Mouse (Mus musculus) liver, embryonic 15.5 days (tissue): ENCODE data around the gene Dusp16. TPM values are rescaled to one million over a fixed set of nuclear protein-coding genes. Genes with fewer than 3 reads are reported as not detected.
A peak's percentile ranks its signal among the peaks of the same experiment; 100 is the strongest.

ENCODE experiments used
- ATAC-seq: fragments of 200-750 bp; cut with Nextera tagmentation; 2 replicates; pipeline ENCODE4 v1.8.0; 2017; ENCODE audit warnings: moderate number of reproducible peaks, mild to moderate bottlenecking, moderate library complexity; ENCODE audit not compliant: insufficient read depth
- H3K27ac ChIP-seq: fragments of 300-500 bp; sonication (generic); replicated peaks from 2 replicates; pipeline ENCODE4 v1.5.1; 2015; ENCODE audit warnings: mild to moderate bottlenecking, inconsistent platforms
- H3K27me3 ChIP-seq: fragments of 300-500 bp; sonication (generic); 2 replicates; pipeline ENCODE4 v1.6.1; 2015; ENCODE audit warnings: mild to moderate bottlenecking, inconsistent platforms
- H3K36me3 ChIP-seq: fragments of 300-500 bp; sonication (generic); replicated peaks from 2 replicates; pipeline ENCODE4 v1.6.1; 2015; ENCODE audit warnings: moderate library complexity, mild to moderate bottlenecking, inconsistent platforms
- H3K4me1 ChIP-seq: fragments of 300-500 bp; sonication (generic); replicated peaks from 2 replicates; pipeline ENCODE4 v1.6.1; 2015; ENCODE audit warnings: inconsistent platforms
- H3K4me2 ChIP-seq: fragments of 300-500 bp; sonication (generic); 2 replicates; pipeline ENCODE4 v1.6.1; 2015; ENCODE audit warnings: moderate library complexity, mild to moderate bottlenecking, inconsistent platforms
- H3K4me3 ChIP-seq: fragments of 300-500 bp; sonication (generic); replicated peaks from 2 replicates; pipeline ENCODE4 v1.5.1; 2015; ENCODE audit warnings: mild to moderate bottlenecking, inconsistent platforms
- H3K9ac ChIP-seq: fragments of 300-500 bp; sonication (generic); 2 replicates; pipeline ENCODE4 v1.6.1; 2015; ENCODE audit warnings: moderate library complexity, mild to moderate bottlenecking, inconsistent platforms
- H3K9me3 ChIP-seq: fragments of 300-500 bp; sonication (generic); replicated peaks from 2 replicates; pipeline ENCODE4 v1.6.1; 2016; ENCODE audit warnings: inconsistent platforms
- WGBS: fragments of 180-500 bp; shearing (Covaris S2); methylation state at CpG from one replicate; pipeline ENCODE4 v1.1.7; 2015; ENCODE audit warnings: mixed read lengths; ENCODE audit not compliant: insufficient replicate concordance; 5-methylcytosine and 5-hydroxymethylcytosine counted together
- polyA plus RNA-seq: library from polyadenylated mRNA; unstranded; fragments of >200 nt; fragmentation: Nextera tagmentation; extraction: Ambion mirVana; gene quantifications from 2 replicates; pipeline ENCODE4 v1.2.1, GENCODE M21; 2015

Gene Dusp16
- polyA plus RNA-seq, 1 experiment from 2014 or later: 5.1 TPM

GRCm38 (mm10) chr6:134743568-134743967 is 48.9 kb downstream of the Dusp16 start:
- Histone ChIP-seq H3K27me3 (no peaks in the 10 kb centered on the region), H3K4me1 (no peaks in the 10 kb centered on the region), H3K36me3 (peaks cover 7% of the 10 kb centered on the region), H3K4me3 (no peak overlapping the region), H3K9ac (no peak overlapping the region), H3K4me2 (no peak overlapping the region), H3K9me3 (no peaks in the 10 kb centered on the region), H3K27ac (no peak overlapping the region)
- no peak for ATAC-seq

DNA sequence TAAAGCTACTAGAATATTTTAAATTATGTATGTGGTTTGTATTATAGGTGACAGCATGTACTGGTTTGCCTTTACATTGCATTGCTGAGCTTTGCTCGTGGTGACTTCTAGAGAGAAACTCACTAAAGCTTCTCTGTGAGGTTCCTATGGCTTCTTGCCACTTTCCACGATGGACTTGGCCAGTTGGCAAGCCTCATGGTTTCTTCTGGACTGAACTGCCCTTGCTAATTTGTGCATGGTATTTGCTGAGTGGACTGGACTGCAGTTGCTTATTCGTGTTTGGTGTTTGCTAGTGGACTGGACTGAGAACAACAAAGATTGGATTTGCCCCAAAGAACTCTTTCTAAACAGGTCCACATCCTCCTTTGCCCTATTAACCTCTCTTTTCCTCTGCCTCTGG is 55.6 kb downstream of the Dusp16 start:
- 76% methylated on average over 3 of the region's 3 CpGs for WGBS
- H3K4me2 ChIP-seq: no peak overlapping the region
- H3K27ac ChIP-seq: no peak overlapping the region
- H3K4me1 ChIP-seq: peaks cover 9% of the 10 kb centered on the region; the same call in 1 of the 2 replicates
- ATAC-seq: no peak
- H3K9me3 ChIP-seq: no peaks in the 10 kb centered on the region
- no peak overlapping the region for H3K4me3 ChIP-seq
- H3K27me3 ChIP-seq: no peaks in the 10 kb centered on the region
- H3K36me3 ChIP-seq: peaks cover 20% of the 10 kb centered on the region
- H3K9ac ChIP-seq: no peak overlapping the region

GRCm38 (mm10) chr6:134733800-134734221 is 58.6 kb downstream of the Dusp16 start:
- H3K27ac ChIP-seq: no peak overlapping the region
- H3K4me1 ChIP-seq: peaks cover 22% of the 10 kb centered on the region
- H3K4me3 ChIP-seq: no peak overlapping the region
- H3K9ac ChIP-seq: no peak overlapping the region
- H3K27me3 ChIP-seq: no peaks in the 10 kb centered on the region
- H3K36me3 ChIP-seq: peaks cover 16% of the 10 kb centered on the region
- no peak overlapping the region for H3K4me2 ChIP-seq
- ATAC-seq: no peak
- no peaks in the 10 kb centered on the region for H3K9me3 ChIP-seq
- 79% methylated on average over 5 of the region's 5 CpGs for WGBS

DNA sequence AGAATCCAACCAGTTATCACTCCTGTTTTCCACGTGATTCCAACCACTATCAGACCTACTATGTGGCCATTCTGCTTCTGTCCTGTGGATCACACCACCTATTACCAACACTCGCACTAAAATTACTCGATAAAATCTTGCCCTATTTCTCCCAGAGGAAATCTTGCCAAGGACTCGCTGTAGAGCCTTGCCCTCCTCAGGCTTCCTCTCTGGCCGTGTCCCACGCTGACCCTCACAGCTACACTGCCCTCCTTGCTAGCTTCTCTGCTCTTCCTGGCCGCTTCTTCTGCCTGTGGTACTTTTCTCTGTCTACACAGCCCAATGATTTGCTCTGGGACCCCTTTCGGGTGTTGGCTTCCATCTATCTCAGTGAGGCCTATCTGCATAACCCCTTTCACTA is 59.6 kb downstream of the Dusp16 start:
- no peak overlapping the region for H3K4me2 ChIP-seq
- no peak for ATAC-seq

GRCm38 (mm10) chr6:134730978-134731377 is 61.4 kb downstream of the Dusp16 start:
- Histone ChIP-seq H3K27me3 (no peaks in the 10 kb centered on the region), H3K36me3 (no peaks in the 10 kb centered on the region; the same call in 1 of the 2 replicates), H3K27ac (peak overlapping the region; percentile 15; the same call in 1 of the 2 replicates), H3K9ac (no peak overlapping the region), H3K4me3 (no peak overlapping the region), H3K9me3 (no peaks in the 10 kb centered on the region), H3K4me1 (peaks cover 29% of the 10 kb centered on the region), H3K4me2 (peak overlapping the region; percentile 31; the same call in 1 of the 2 replicates)
- 31% methylated on average over 3 of the region's 3 CpGs for WGBS
- ATAC-seq: peak; percentile 69

More for the DNA sequence above, 59.6 kb downstream of the Dusp16 start:
- peaks cover 8% of the 10 kb centered on the region for H3K36me3 ChIP-seq
- H3K9me3 ChIP-seq: no peaks in the 10 kb centered on the region
- 70% methylated on average over 8 of the region's 8 CpGs for whole genome bisulfite sequencing
- H3K27me3 ChIP-seq: no peaks in the 10 kb centered on the region
- H3K27ac ChIP-seq: no peak overlapping the region
- no peak overlapping the region for H3K4me3 ChIP-seq
- peaks cover 26% of the 10 kb centered on the region for H3K4me1 ChIP-seq
- no peak overlapping the region for H3K9ac ChIP-seq

DNA sequence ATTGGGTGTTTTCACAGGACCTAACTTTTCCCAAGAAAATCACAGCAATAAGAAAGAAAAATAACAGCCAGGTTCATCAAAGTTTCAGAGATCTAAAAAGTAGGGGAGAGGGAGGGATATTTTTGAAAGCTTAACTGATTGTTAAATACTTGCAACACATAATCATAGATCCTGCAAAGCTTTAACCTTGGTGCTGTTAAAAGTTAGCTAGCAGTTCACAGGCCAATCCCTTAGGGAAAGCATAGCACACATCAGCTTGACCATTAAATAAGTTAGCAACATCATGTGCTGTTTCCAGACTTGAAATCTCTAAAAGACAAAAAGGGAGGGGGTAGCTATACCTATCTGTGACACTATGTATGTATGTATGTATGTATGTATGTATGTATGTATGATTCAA is 67.0 kb downstream of the Dusp16 start:
- Histone ChIP-seq H3K4me1 (peaks cover 9% of the 10 kb centered on the region; the same call in 1 of the 2 replicates), H3K9ac (no peak overlapping the region), H3K9me3 (no peaks in the 10 kb centered on the region), H3K27me3 (no peaks in the 10 kb centered on the region), H3K4me2 (no peak overlapping the region), H3K4me3 (no peak overlapping the region), H3K36me3 (peaks cover 29% of the 10 kb centered on the region), H3K27ac (peak overlapping the region; percentile 14; the same call in 1 of the 2 replicates)
- ATAC-seq: no peak

GRCm38 (mm10) chr6:134723833-134724553 is 68.4 kb downstream of the Dusp16 start:
- H3K4me2 ChIP-seq: no peak overlapping the region
- H3K27ac ChIP-seq: peak overlapping the region; percentile 43

DNA sequence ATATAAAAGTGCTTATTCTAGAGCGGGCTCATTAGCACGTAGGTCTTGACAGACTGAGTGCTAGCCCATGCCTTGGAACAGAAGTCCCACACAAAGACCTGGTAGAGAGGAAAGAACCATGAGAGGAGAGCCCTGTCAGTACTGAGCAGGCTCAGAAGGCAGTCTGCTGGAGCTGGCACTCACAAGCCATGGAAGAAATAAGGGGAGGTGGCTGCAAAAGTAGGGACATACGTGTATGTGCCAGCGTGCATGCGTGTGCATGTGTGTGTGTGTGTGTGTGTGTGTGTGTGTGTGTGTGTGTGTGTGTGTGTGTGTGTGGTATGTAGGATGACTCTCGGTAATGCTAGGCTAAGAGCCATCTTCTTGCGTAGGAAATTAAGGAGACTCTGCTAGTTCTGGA is 69.1 kb downstream of the Dusp16 start:
- Histone ChIP-seq H3K27ac (no peak overlapping the region), H3K9ac (no peak overlapping the region), H3K4me3 (no peak overlapping the region), H3K36me3 (peaks cover 49% of the 10 kb centered on the region), H3K9me3 (no peaks in the 10 kb centered on the region), H3K4me2 (no peak overlapping the region), H3K27me3 (no peaks in the 10 kb centered on the region), H3K4me1 (0 out of 2 replicates have a peak, but pooled peaks cover 7% of the 10 kb centered on the region)
- WGBS: 83% methylated on average over 7 of the region's 7 CpGs
- no peak for ATAC-seq

More at GRCm38 (mm10) chr6:134723833-134724553, 68.4 kb downstream of the Dusp16 start:
- no peak overlapping the region for H3K4me3 ChIP-seq
- no peak overlapping the region for H3K9ac ChIP-seq
- 74% methylated on average over 9 of the region's 9 CpGs for WGBS
- H3K4me1 ChIP-seq: 0 out of 2 replicates have a peak, but pooled peaks cover 7% of the 10 kb centered on the region
- H3K27me3 ChIP-seq: no peaks in the 10 kb centered on the region
- H3K36me3 ChIP-seq: peaks cover 43% of the 10 kb centered on the region
- peak; percentile 47; the same call in 1 of the 2 replicates for ATAC-seq
- H3K9me3 ChIP-seq: no peaks in the 10 kb centered on the region

- Histone ChIP-seq H3K36me3 (peaks cover 53% of the 10 kb centered on the region), H3K27me3 (no peaks in the 10 kb centered on the region), H3K27ac (no peak overlapping the region), H3K4me2 (no peak overlapping the region), H3K9ac (no peak overlapping the region), H3K4me1 (0 out of 2 replicates have a peak, but pooled peaks cover 7% of the 10 kb centered on the region), H3K9me3 (no peaks in the 10 kb centered on the region), H3K4me3 (no peak overlapping the region)
- WGBS: 78% methylated on average over 8 of the region's 8 CpGs
- no peak for ATAC-seq
These were observed 69.5 kb downstream of the Dusp16 start for GRCm38 (mm10) chr6:134722906-134723305.

GRCm38 (mm10) chr6:134721729-134722269 is 70.6 kb downstream of the Dusp16 start:
- 83% methylated on average over 6 of the region's 6 CpGs for WGBS
- Histone ChIP-seq H3K4me1 (peaks cover 6% of the 10 kb centered on the region; the same call in 1 of the 2 replicates), H3K4me3 (no peak overlapping the region), H3K9me3 (no peaks in the 10 kb centered on the region), H3K9ac (no peak overlapping the region), H3K27ac (no peak overlapping the region), H3K4me2 (no peak overlapping the region), H3K36me3 (peaks cover 61% of the 10 kb centered on the region), H3K27me3 (no peaks in the 10 kb centered on the region)
- no peak for ATAC-seq

DNA sequence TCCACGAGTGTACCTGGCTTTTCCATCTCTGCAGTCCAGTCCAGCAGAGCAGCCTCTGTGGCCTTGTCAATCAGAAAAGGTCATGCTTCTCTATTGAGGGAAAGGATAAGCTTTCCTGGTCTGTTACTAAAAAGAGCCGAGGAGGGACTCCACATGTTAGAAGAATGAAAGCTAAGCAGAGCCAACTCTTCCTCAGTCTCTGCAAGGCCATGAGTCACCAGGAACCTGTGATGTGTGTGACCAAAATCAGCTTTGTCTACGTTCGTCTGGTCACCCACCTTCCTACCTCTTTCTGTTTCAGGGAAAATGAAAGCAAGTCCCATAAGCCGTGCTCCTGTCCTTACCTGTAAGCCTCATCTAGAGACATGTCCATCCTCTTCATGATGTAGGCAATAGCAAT is 72.3 kb downstream of the Dusp16 start:
- Histone ChIP-seq H3K4me3 (no peak overlapping the region), H3K27me3 (no peaks in the 10 kb centered on the region), H3K9me3 (no peaks in the 10 kb centered on the region), H3K36me3 (peaks cover 57% of the 10 kb centered on the region), H3K4me2 (no peak overlapping the region), H3K4me1 (peaks cover 20% of the 10 kb centered on the region), H3K9ac (no peak overlapping the region), H3K27ac (no peak overlapping the region)
- 74% methylated on average over 5 of the region's 5 CpGs for WGBS
- no peak for ATAC-seq
